Mouse (Mus musculus) small intestine, adult 2 months (tissue): ENCODE data around the gene Oosp1.

ENCODE experiments used
- CTCF ChIP-seq: fragments of 200-500 bp; IDR thresholded peaks from 2 replicates; pipeline ENCODE4 v1.5.1; 2012; ENCODE audit warnings: low read depth, mild to moderate bottlenecking, control low read depth, inconsistent platforms, low read length, moderate library complexity, mixed read lengths; ENCODE audit not compliant: insufficient replicate concordance, insufficient read length; ENCODE audit errors: extremely low read depth
- POLR2A ChIP-seq: fragments of 200-500 bp; IDR thresholded peaks from 2 replicates; pipeline ENCODE4 v1.6.1; 2012; ENCODE audit warnings: low read depth, mild to moderate bottlenecking, control low read depth, inconsistent platforms, low read length, moderate library complexity

DNA sequence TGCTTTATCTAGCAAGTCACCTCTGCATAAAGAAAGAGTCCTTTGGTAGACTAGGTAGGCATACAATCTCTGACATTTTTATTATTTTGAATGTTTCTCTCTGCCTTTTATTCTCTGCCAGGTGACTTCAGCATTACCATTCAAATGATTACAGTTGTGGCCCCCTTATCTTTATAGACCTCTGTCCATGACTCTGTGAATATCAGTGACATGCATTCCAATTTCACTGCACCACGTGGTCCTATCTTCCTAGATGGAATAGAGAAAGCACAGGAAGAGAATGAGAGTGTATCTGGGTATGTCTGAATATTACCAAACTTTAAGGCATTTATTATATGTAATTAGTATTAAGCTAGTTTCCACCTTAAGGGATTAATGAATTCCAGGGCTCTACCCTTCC lies 45.5 kb upstream of the Oosp1 start:
- TF ChIP-seq CTCF (no peak), POLR2A (no peak)
